Mouse (Mus musculus) A20 (cell line): Measurements from ENCODE around the gene Rgs3.
A peak's percentile ranks its signal among the peaks of the same experiment; 100 is the strongest.

ENCODE experiments used
- DNase-seq: peaks from one replicate; pipeline ENCODE4 v3.0.0-alpha.2; 2011; ENCODE audit warnings: low read depth, low spot score

The Rgs3 gene

GRCm38 (mm10) chr4:62627331-62627730 lies 67.7 kb downstream of the Rgs3 start:
- no peak for DNase-seq

- DNase-seq = no peak
Observed at GRCm38 (mm10) chr4:62628547-62628946, 68.9 kb downstream of the Rgs3 start.

GRCm38 (mm10) chr4:62629461-62629860 lies 69.8 kb downstream of the Rgs3 start:
- DNase-seq = no peak

GRCm38 (mm10) chr4:62629905-62630304 lies 70.3 kb downstream of the Rgs3 start:
- peak; percentile 75 for DNase-seq

- DNase-seq = no peak
Observed at GRCm38 (mm10) chr4:62633243-62633642, 73.6 kb downstream of the Rgs3 start.

GRCm38 (mm10) chr4:62634054-62634591 lies 74.5 kb downstream of the Rgs3 start:
- DNase-seq = no peak

- no peak for DNase-seq
Observed at GRCm38 (mm10) chr4:62634840-62635239, 75.2 kb downstream of the Rgs3 start.

- DNase-seq = no peak
Observed at GRCm38 (mm10) chr4:62636047-62636446, 76.4 kb downstream of the Rgs3 start.

- no peak for DNase-seq
Observed at GRCm38 (mm10) chr4:62637856-62638604, 78.4 kb downstream of the Rgs3 start.

- no peak for DNase-seq
Observed at GRCm38 (mm10) chr4:62640496-62641229, 81.0 kb downstream of the Rgs3 start.

GRCm38 (mm10) chr4:62641230-62641589 lies 81.6 kb downstream of the Rgs3 start:
- DNase-seq = no peak

GRCm38 (mm10) chr4:62641656-62642055 lies 82.0 kb downstream of the Rgs3 start:
- no peak for DNase-seq

GRCm38 (mm10) chr4:62643401-62643800 lies 83.8 kb downstream of the Rgs3 start:
- DNase-seq = no peak

GRCm38 (mm10) chr4:62644031-62644793 lies 84.6 kb downstream of the Rgs3 start:
- DNase-seq = no peak

- no peak for DNase-seq
Observed at GRCm38 (mm10) chr4:62646556-62647248, 87.1 kb downstream of the Rgs3 start.

GRCm38 (mm10) chr4:62648848-62649247 lies 89.2 kb downstream of the Rgs3 start:
- DNase-seq = peak; percentile 41

GRCm38 (mm10) chr4:62649536-62650230 lies 90.0 kb downstream of the Rgs3 start:
- DNase-seq = no peak

- no peak for DNase-seq
Observed at GRCm38 (mm10) chr4:62651179-62651760, 91.6 kb downstream of the Rgs3 start.

GRCm38 (mm10) chr4:62652215-62652614 lies 92.6 kb downstream of the Rgs3 start:
- DNase-seq = no peak

- no peak for DNase-seq
Observed at GRCm38 (mm10) chr4:62652921-62653757, 93.5 kb downstream of the Rgs3 start.
